9 mouse cellular contexts compared by ENCODE assay signal in genomic region chr5:108549489-108550206, GRCm38 (mm10). TPM values are rescaled to one million over a fixed set of nuclear protein-coding genes. Genes with fewer than 3 reads are reported as not detected.
DNase-seq lines count a peak whose midpoint lies in the region; ATAC-seq and TF ChIP-seq lines count a peak whose summit lies in the region.
"Had no signal": no experiment of that assay in that cellular context is flagged by ENCODE, and none has a peak within 500 bp of the region (broad histone marks: within the 10 kb centered on the region; RNA-seq: fewer than 3 reads in every experiment).

Cplx1 (minus strand) TSS chr5:108550024.

- WGBS in cerebellum, adult 2 months: under 1% methylated on average over 56 of the region's 56 CpGs
- WGBS in midbrain, embryonic 12.5 days: under 1% methylated on average over 56 of the region's 56 CpGs
- 0% methylated on average over 56 of the region's 56 CpGs for WGBS in stomach, embryonic 15.5 days

- DNase-seq in layer of hippocampus, adult 11-12 months (ENCODE audit: low spot score): peak; percentile 65
- DNase-seq in layer of hippocampus, adult 9-10 months (ENCODE audit: low spot score): no peak
- peak; percentile 86 to 87 for DNase-seq in cerebellum, adult 2 months
- DNase-seq in forelimb bud, embryonic 11.5 days (ENCODE audit: low read depth, low spot score): peak; percentile 85
- DNase-seq in induced T-regulatory cell, adult 2 months (ENCODE audit: low read depth): peak; percentile 31
- peak; percentile 67 to 75 for DNase-seq in left cerebral cortex, postnatal 14 days (ENCODE audit: low spot score in 2 of 2)

- peak within 1 kb of the TSS; percentile 93 for H3K4me3 ChIP-seq in cerebellum, adult 2 months (replicated peaks; ENCODE audit: insufficient read depth, low read depth, low read length)
- peak within 1 kb of the TSS; percentile 46 for H3K4me3 ChIP-seq in midbrain, embryonic 12.5 days
- H3K4me3 ChIP-seq in stomach, embryonic 15.5 days (replicated peaks): peak within 1 kb of the TSS; percentile 28

- H3K9me3 ChIP-seq in midbrain, embryonic 12.5 days: no peaks in the 10 kb centered on the region
- no peaks in the 10 kb centered on the region for H3K9me3 ChIP-seq in stomach, embryonic 15.5 days

- no peaks in the 10 kb centered on the region for H3K36me3 ChIP-seq in midbrain, embryonic 12.5 days
- no peaks in the 10 kb centered on the region for H3K36me3 ChIP-seq in stomach, embryonic 15.5 days

- H3K27me3 ChIP-seq in cerebellum, adult 2 months (ENCODE audit: control insufficient read depth, insufficient read depth, low read length): no peaks in the 10 kb centered on the region
- H3K27me3 ChIP-seq in midbrain, embryonic 12.5 days: peaks cover 48% of the 10 kb centered on the region
- H3K27me3 ChIP-seq in stomach, embryonic 15.5 days (replicated peaks): peaks cover 32% of the 10 kb centered on the region

- TF ChIP-seq POLR2A in cerebellum, adult 2 months (IDR thresholded peaks at IDR 0.05; ENCODE audit: borderline replicate concordance, insufficient read depth, low read length): peak; percentile 92

- no peak for TF ChIP-seq CTCF in cerebellum, adult 2 months (IDR thresholded peaks at IDR 0.05; ENCODE audit: borderline replicate concordance, insufficient read depth, low read depth, low read length)

- peak within 1 kb of the TSS; percentile 65 for H3K27ac ChIP-seq in cerebellum, adult 2 months (ENCODE audit: insufficient read depth, low read length)
- H3K27ac ChIP-seq in midbrain, embryonic 12.5 days (replicated peaks): no peak within 1 kb of the TSS
- no peak within 1 kb of the TSS for H3K27ac ChIP-seq in stomach, embryonic 15.5 days

- H3K4me1 ChIP-seq in cerebellum, adult 2 months (ENCODE audit: control insufficient read depth, insufficient read depth, low read length): peaks cover 24% of the 10 kb centered on the region
- H3K4me1 ChIP-seq in midbrain, embryonic 12.5 days: peaks cover 9% of the 10 kb centered on the region
- peaks cover 9% of the 10 kb centered on the region for H3K4me1 ChIP-seq in stomach, embryonic 15.5 days

- H3K9ac ChIP-seq in midbrain, embryonic 12.5 days (replicated peaks): peak within 1 kb of the TSS; percentile 50
- H3K9ac ChIP-seq in stomach, embryonic 15.5 days: no peak within 1 kb of the TSS

- intact Hi-C loops in left cerebral cortex, postnatal 14 days (cut with DNase I): loop anchor here (5.0 kb wide), 1 partner anchor 122 kb away; no protein-coding TSS in a partner anchor

- H3K4me2 ChIP-seq in midbrain, embryonic 12.5 days (replicated peaks): peak within 1 kb of the TSS; percentile 65
- H3K4me2 ChIP-seq in stomach, embryonic 15.5 days: peak within 1 kb of the TSS; percentile 64

- ATAC-seq in midbrain, embryonic 12.5 days (ENCODE audit: low FRiP score, low read depth): peak; percentile 88
- ATAC-seq in stomach, embryonic 15.5 days (ENCODE audit: insufficient read depth, low FRiP score, low read depth): peak; percentile 77

RNA-seq across cellular contexts. Expression of gene Cplx1, which starts in this region (rescaled TPM):
- polyA plus RNA-seq in cerebellum, adult 2 months (2012; rRNA removed): 459 and 564 TPM in 2 replicates
- 100 to 1,000 TPM; 527 to 537 TPM for total RNA-seq in left cerebral cortex, postnatal 14 days (2021)
- polyA plus RNA-seq in midbrain, embryonic 12.5 days (2016; fragmentation: Nextera tagmentation; extraction: Ambion mirVana): 11.2 and 11.4 TPM in 2 replicates
- 2.6 and 3.0 TPM in 2 replicates for polyA plus RNA-seq in stomach, embryonic 15.5 days (2015; fragmentation: Nextera tagmentation; extraction: Ambion mirVana)
- polyA plus RNA-seq: spleen, adult 2 months had no signal

Comparison
In these comparisons a context has a peak if more than half of its experiments do, and no peak if none do; other contexts are left out.
1. RNA of gene Cplx1 (polyA plus RNA-seq): 459 to 564 TPM in cerebellum, adult 2 months; 11.2 to 11.4 TPM in midbrain, embryonic 12.5 days and 2.6 to 3.0 TPM in stomach, embryonic 15.5 days; every median in the first group is over 10 times any median in the second.
2. H3K4me3 ChIP-seq: peak in every context shown above with its lines; median percentile 93 in cerebellum, adult 2 months; 46 in midbrain, embryonic 12.5 days; 28 in stomach, embryonic 15.5 days.